In the genomic region with DNA sequence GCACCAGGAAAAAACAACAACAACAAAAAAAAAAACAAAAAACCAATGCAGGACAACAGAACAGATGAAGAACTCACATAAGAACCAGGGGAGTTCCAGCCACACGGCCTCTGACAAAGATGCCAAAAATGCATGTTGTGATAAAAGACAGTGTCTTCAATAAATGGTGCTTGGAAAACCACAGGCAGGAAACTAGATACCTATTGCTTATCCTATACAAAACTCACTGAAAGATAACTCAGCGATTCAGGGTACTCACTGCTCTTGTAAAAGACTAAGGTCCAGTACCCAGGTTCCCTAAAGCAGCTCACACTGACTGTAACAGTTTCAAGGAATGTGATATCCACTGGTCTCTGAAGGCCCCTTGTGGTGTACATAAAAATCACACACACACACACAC, we compare ENCODE assay signal across 19 mouse cellular contexts.
"Had no signal": no experiment of that assay in that cellular context is flagged by ENCODE, and none has a peak within 500 bp of the region (broad histone marks: within the 10 kb centered on the region; RNA-seq: fewer than 3 reads in every experiment).

No protein-coding gene starts in this region.

- H3K9me3 ChIP-seq: embryonic facial prominence, embryonic 10.5 days; embryonic facial prominence, embryonic 12.5 days; embryonic facial prominence, embryonic 13.5 days; embryonic facial prominence, embryonic 15.5 days; forebrain, embryonic 10.5 days; forebrain, embryonic 12.5 days; forebrain, embryonic 13.5 days; forebrain, embryonic 15.5 days; heart, embryonic 10.5 days had no signal

- H3K9ac ChIP-seq: embryonic facial prominence, embryonic 12.5 days; embryonic facial prominence, embryonic 13.5 days; embryonic facial prominence, embryonic 15.5 days; forebrain, embryonic 12.5 days; forebrain, embryonic 13.5 days; forebrain, embryonic 15.5 days; forebrain, postnatal 0 days had no signal

- DNase-seq: cerebellum, adult 9-11 months; cerebellum, postnatal 25 days; cerebellum, postnatal 36 days; embryo, embryonic 11 days; forebrain, postnatal 0 days; gastrocnemius, postnatal 25 days; gastrocnemius, postnatal 36 days had no signal

- H3K4me3 ChIP-seq: embryonic facial prominence, embryonic 10.5 days; embryonic facial prominence, embryonic 12.5 days; embryonic facial prominence, embryonic 13.5 days; embryonic facial prominence, embryonic 15.5 days; erythroblast, embryonic 14.5 days; forebrain, embryonic 10.5 days; forebrain, embryonic 12.5 days; forebrain, embryonic 13.5 days; forebrain, embryonic 15.5 days; gastrocnemius, adult 2 months; heart, adult 2 months; heart, embryonic 10.5 days had no signal

- H3K27me3 ChIP-seq: embryonic facial prominence, embryonic 12.5 days; embryonic facial prominence, embryonic 13.5 days; embryonic facial prominence, embryonic 15.5 days; forebrain, embryonic 12.5 days; forebrain, embryonic 13.5 days; forebrain, embryonic 15.5 days had no signal

- H3K36me3 ChIP-seq: embryonic facial prominence, embryonic 10.5 days; embryonic facial prominence, embryonic 12.5 days; embryonic facial prominence, embryonic 13.5 days; embryonic facial prominence, embryonic 15.5 days; forebrain, embryonic 10.5 days; forebrain, embryonic 12.5 days; forebrain, embryonic 15.5 days; heart, embryonic 10.5 days had no signal

- H3K27ac ChIP-seq: embryonic facial prominence, embryonic 10.5 days; embryonic facial prominence, embryonic 12.5 days; embryonic facial prominence, embryonic 13.5 days; embryonic facial prominence, embryonic 15.5 days; forebrain, embryonic 10.5 days; forebrain, embryonic 12.5 days; forebrain, embryonic 13.5 days; forebrain, embryonic 15.5 days; gastrocnemius, adult 2 months; heart, adult 2 months; heart, embryonic 10.5 days had no signal

- H3K4me1 ChIP-seq: embryonic facial prominence, embryonic 10.5 days; embryonic facial prominence, embryonic 12.5 days; embryonic facial prominence, embryonic 13.5 days; embryonic facial prominence, embryonic 15.5 days; forebrain, embryonic 12.5 days; forebrain, embryonic 15.5 days; heart, embryonic 10.5 days had no signal
